Mouse (Mus musculus): ENCODE data around the gene Tuba1a. TPM values are rescaled to one million over a fixed set of nuclear protein-coding genes. Genes with fewer than 3 reads are reported as not detected.

The Tuba1a gene
- polyA plus RNA-seq, 1 experiment = 432 TPM

DNA sequence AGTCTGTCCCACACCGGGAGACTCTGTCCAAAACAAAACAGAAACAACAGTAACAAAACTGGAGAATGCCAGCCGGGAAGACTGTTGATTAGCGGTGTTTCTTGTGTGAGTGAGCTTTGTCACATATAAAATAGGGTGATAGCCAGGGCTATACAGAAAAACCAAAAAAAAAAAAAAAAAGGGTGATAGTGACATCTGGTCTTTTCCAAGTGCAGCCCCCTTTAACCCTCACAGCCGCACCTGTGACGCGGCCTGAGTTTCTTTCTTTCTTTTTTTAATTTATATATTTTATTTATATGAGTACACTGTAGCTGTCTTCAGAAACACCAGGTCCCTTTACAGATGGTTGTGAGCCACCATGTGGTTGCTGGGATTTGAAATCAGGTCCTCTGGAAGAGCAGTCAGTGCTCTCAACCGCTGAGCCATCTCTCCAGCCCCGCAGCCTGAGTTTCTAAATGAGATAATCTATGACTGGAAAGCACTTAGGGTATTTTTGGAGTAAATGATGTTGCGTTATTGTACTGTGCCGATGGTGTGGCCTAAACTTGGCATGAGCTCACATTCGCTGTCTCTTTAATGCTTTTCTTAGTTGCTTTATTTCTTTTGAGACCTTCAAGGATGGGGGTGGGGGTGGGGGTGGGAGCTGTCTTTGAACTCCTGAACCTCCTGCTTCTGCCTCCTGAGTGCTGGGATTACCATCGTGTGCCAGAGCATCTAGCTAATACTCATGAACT lies 32.6 kb upstream of the Tuba1a start:
- WGBS = 61% methylated on average over 12 of the region's 12 CpGs

DNA sequence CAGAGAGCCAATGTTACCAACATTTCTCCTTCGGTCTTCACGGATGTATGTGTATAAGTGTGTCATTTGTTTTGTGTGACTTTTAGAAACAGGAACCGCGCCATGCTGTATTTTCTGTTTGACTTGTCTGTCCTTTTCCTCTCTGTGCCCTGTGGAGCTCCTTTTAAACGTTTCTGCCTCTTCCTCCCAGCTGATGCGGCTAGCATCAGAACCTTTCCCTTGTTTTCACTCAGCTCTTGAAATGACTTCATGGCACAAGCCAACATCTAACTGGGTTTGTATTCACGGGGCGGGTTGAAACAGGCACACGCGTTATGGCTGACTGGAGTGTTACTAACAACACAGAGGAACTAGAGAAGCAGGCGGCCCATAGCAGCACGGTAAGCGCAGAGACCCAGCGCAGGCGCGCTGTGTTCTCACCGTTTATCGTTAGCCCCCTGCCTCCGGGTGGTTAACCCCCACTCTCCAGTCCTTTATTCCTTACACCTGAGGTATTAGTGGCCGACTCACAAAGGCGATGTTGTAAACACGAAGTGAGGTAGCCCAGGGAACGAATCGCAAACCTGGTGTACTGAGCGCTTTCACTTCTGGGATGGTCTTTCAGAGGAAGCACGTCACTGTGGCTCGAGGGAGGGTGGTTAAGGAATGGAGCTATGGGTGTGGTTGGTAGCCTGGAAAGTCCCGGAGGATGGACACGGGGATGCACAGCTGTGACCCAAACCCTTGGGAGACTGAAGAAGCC lies 31.9 kb upstream of the Tuba1a start:
- H3K27me3 ChIP-seq (ENCODE audit: control insufficient read depth, insufficient read depth, low read length) = no peaks in the 10 kb centered on the region
- H3K4me1 ChIP-seq (replicated peaks; ENCODE audit: control insufficient read depth, insufficient read depth, low read length) = peaks cover 2% of the 10 kb centered on the region
- WGBS = under 1% methylated on average over 29 of the region's 29 CpGs
- peak overlapping the region; percentile 94 for H3K27ac ChIP-seq (ENCODE audit: control insufficient read depth, insufficient read depth, low read length)
- peak; percentile 76 for DNase-seq
- peak overlapping the region; percentile 97 for H3K4me3 ChIP-seq (ENCODE audit: control insufficient read depth, insufficient read depth, low read length)
- TF ChIP-seq CTCF (IDR thresholded peaks at IDR 0.05; ENCODE audit: borderline replicate concordance, control insufficient read depth, extremely low read depth, insufficient read depth, low read length, poor library complexity) (no peak), POLR2A (IDR thresholded peaks at IDR 0.05; ENCODE audit: control insufficient read depth, extremely low read depth, insufficient read depth, low read length, poor library complexity) (peak; percentile 76)
- H3K36me3 ChIP-seq (ENCODE audit: control insufficient read depth, insufficient read depth, low read length) = no peaks in the 10 kb centered on the region

More for the DNA sequence above, 32.6 kb upstream of the Tuba1a start:
- TF ChIP-seq CTCF (IDR thresholded peaks at IDR 0.05; ENCODE audit: borderline replicate concordance, control insufficient read depth, extremely low read depth, insufficient read depth, low read length, poor library complexity) (no peak), POLR2A (IDR thresholded peaks at IDR 0.05; ENCODE audit: control insufficient read depth, extremely low read depth, insufficient read depth, low read length, poor library complexity) (no peak)
- Histone ChIP-seq H3K27me3 (ENCODE audit: control insufficient read depth, insufficient read depth, low read length) (no peaks in the 10 kb centered on the region), H3K4me3 (ENCODE audit: control insufficient read depth, insufficient read depth, low read length) (peak overlapping the region; percentile 97), H3K4me1 (replicated peaks; ENCODE audit: control insufficient read depth, insufficient read depth, low read length) (peaks cover 2% of the 10 kb centered on the region), H3K27ac (ENCODE audit: control insufficient read depth, insufficient read depth, low read length) (peak overlapping the region; percentile 94), H3K36me3 (ENCODE audit: control insufficient read depth, insufficient read depth, low read length) (no peaks in the 10 kb centered on the region)
- no peak for DNase-seq

DNA sequence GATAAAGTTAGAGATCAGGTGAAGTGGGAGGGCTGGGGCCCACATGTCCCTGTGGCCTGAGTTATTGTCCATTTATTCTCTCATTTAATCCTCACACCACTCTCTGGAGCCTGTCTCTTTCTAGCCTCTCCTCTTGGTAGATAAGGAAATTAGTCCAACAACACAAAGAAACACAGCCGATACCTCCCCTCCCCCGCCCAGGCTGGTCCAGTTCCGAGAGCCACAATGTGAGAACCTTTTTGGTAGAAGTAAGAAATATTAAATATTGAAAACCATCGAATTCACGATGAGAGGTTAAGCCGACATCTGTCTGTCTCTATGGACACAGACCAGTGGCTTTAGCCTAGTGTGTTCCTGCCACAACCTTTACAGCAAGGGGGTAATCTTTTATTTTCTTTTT lies 31.2 kb upstream of the Tuba1a start:
- no peaks in the 10 kb centered on the region for H3K36me3 ChIP-seq (ENCODE audit: control insufficient read depth, insufficient read depth, low read length)
- peaks cover 2% of the 10 kb centered on the region for H3K4me1 ChIP-seq (replicated peaks; ENCODE audit: control insufficient read depth, insufficient read depth, low read length)
- H3K4me3 ChIP-seq (ENCODE audit: control insufficient read depth, insufficient read depth, low read length) = no peak overlapping the region
- WGBS = 70% methylated on average over 6 of the region's 6 CpGs
- H3K27me3 ChIP-seq (ENCODE audit: control insufficient read depth, insufficient read depth, low read length) = no peaks in the 10 kb centered on the region
- no peak for DNase-seq
- TF ChIP-seq POLR2A (IDR thresholded peaks at IDR 0.05; ENCODE audit: control insufficient read depth, extremely low read depth, insufficient read depth, low read length, poor library complexity) = no peak
- TF ChIP-seq CTCF (IDR thresholded peaks at IDR 0.05; ENCODE audit: borderline replicate concordance, control insufficient read depth, extremely low read depth, insufficient read depth, low read length, poor library complexity) = no peak
- peak overlapping the region; percentile 56; the same call in 1 of the 2 replicates for H3K27ac ChIP-seq (ENCODE audit: control insufficient read depth, insufficient read depth, low read length)

DNA sequence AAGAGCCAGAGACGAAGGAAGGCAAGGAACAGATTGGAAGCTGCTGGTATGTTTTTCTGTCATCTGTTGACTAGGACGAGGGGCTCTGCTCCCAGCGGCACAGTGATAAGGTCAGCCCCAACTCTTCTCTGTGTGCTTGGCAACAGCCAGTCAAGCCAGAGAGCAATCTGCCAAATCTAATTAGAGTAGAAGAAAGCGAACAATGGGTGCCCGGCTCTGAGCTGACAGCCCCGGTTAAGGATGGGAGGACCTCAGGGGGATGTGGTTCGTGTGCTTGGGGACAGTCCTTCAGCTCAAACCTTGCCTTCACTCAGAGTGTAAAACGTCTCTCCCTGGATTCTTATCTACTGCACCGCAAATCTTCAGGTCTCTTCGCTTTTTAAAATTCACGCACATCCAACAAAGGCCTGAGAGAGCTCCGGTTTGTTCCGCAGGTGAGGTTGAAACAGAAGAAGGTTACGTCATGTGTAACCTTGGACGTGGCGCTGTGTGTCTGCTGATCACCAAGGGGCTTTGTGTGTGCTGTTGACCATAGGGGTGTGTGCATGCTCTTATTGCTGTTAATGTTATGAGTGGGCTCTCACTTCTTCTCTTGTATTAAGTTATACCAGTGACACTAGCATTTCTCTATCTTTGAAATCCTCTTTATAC lies 30.1 kb upstream of the Tuba1a start:
- TF ChIP-seq POLR2A (IDR thresholded peaks at IDR 0.05; ENCODE audit: control insufficient read depth, extremely low read depth, insufficient read depth, low read length, poor library complexity) = no peak
- TF ChIP-seq CTCF (IDR thresholded peaks at IDR 0.05; ENCODE audit: borderline replicate concordance, control insufficient read depth, extremely low read depth, insufficient read depth, low read length, poor library complexity) = no peak
- no peak overlapping the region for H3K27ac ChIP-seq (ENCODE audit: control insufficient read depth, insufficient read depth, low read length)
- WGBS = 94% methylated on average over 16 of the region's 16 CpGs
- no peaks in the 10 kb centered on the region for H3K36me3 ChIP-seq (ENCODE audit: control insufficient read depth, insufficient read depth, low read length)
- DNase-seq = no peak
- H3K4me1 ChIP-seq (replicated peaks; ENCODE audit: control insufficient read depth, insufficient read depth, low read length) = peaks cover 2% of the 10 kb centered on the region
- H3K4me3 ChIP-seq (ENCODE audit: control insufficient read depth, insufficient read depth, low read length) = no peak overlapping the region
- no peaks in the 10 kb centered on the region for H3K27me3 ChIP-seq (ENCODE audit: control insufficient read depth, insufficient read depth, low read length)

DNA sequence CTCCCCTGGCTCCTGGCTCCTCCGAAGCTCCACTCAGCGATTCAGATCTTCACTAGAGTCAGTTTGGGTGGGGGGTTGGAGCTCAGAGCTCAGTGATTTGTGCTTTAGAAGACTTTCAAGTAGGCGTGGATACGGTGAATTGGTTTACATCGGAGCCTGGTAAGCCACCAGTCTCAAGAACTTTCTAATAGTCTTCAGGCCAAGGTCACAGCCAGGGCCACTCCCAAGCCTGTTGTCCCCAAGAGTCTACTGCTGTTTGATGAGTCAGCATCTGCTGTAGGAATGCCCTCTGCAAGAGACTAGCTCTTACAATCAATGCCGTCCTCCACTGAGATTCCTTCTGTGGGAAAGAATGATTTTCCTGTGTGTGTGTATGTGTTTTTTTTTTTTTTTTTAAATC lies 28.6 kb upstream of the Tuba1a start:
- Histone ChIP-seq H3K36me3 (ENCODE audit: control insufficient read depth, insufficient read depth, low read length) (no peaks in the 10 kb centered on the region), H3K4me1 (replicated peaks; ENCODE audit: control insufficient read depth, insufficient read depth, low read length) (peaks cover 6% of the 10 kb centered on the region), H3K4me3 (ENCODE audit: control insufficient read depth, insufficient read depth, low read length) (no peak overlapping the region), H3K27ac (ENCODE audit: control insufficient read depth, insufficient read depth, low read length) (no peak overlapping the region), H3K27me3 (ENCODE audit: control insufficient read depth, insufficient read depth, low read length) (no peaks in the 10 kb centered on the region)
- no peak for DNase-seq
- TF ChIP-seq CTCF (IDR thresholded peaks at IDR 0.05; ENCODE audit: borderline replicate concordance, control insufficient read depth, extremely low read depth, insufficient read depth, low read length, poor library complexity) (no peak), POLR2A (IDR thresholded peaks at IDR 0.05; ENCODE audit: control insufficient read depth, extremely low read depth, insufficient read depth, low read length, poor library complexity) (no peak)
- 91% methylated on average over 6 of the region's 6 CpGs for WGBS

DNA sequence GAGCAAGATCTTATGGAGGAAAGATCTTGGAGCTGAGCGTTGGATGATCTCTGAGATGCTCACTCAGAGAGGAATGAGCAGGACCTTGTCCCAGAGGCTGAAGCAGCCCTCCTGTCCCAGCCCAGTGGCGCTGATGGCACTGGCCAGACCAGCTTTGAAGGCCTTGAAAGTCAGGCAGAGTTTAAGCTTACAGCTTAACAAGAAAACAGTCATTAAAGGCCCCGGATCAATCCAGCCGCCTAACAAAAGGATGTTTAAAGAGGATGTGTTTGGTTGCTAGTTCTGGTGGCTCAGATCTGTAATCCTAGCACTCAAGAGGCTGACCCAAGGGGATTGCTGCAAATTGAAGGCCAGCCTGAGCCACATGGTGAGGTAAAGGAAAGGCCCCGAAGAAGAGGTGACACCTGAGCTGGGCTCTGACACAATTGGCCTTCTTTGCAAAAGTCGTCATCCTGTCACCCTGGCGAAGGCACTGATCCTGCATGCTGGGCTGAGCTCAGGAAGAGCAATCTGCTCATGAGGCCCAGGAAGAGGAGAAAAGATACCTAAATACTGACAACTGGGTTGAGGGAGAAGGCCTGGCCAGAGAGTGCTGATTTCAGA lies 26.6 kb upstream of the Tuba1a start:
- Histone ChIP-seq H3K27ac (ENCODE audit: control insufficient read depth, insufficient read depth, low read length) (no peak overlapping the region), H3K4me3 (ENCODE audit: control insufficient read depth, insufficient read depth, low read length) (no peak overlapping the region), H3K4me1 (replicated peaks; ENCODE audit: control insufficient read depth, insufficient read depth, low read length) (peaks cover 6% of the 10 kb centered on the region), H3K27me3 (ENCODE audit: control insufficient read depth, insufficient read depth, low read length) (no peaks in the 10 kb centered on the region), H3K36me3 (ENCODE audit: control insufficient read depth, insufficient read depth, low read length) (no peaks in the 10 kb centered on the region)
- TF ChIP-seq POLR2A (IDR thresholded peaks at IDR 0.05; ENCODE audit: control insufficient read depth, extremely low read depth, insufficient read depth, low read length, poor library complexity) = no peak
- 92% methylated on average over 7 of the region's 7 CpGs for WGBS
- no peak for DNase-seq

Data from thymus, adult 2 months (tissue).